In the genomic region with DNA sequence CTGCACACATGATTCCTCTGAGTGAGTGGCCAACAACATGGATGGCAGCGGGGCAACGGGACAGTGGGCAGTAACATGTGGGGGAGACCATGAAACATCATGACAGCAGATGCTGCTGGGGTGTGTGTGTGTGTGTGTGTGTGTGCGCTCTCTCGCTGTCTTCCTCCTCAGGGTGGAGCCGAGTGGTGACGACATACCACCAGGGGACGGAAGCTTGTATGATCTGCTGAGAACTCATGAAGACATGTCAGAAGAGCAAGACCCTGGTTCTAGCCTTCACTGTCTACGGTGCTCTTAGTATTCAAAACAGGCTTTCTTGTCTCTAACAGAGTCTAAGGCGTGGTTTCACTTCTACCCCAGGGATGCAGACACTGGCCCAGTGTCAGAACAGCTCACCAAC, we compare ENCODE assay signal across 9 mouse cellular contexts.
DNase-seq lines count a peak whose midpoint lies in the region; ATAC-seq and TF ChIP-seq lines count a peak whose summit lies in the region.
"Had no signal": no experiment of that assay in that cellular context is flagged by ENCODE, and none has a peak within 500 bp of the region (broad histone marks: within the 10 kb centered on the region; RNA-seq: fewer than 3 reads in every experiment).

No protein-coding gene starts in this region.

- peak; percentile 47 to 51; a peak in 3 of 4 replicates for ATAC-seq in hematopoietic stem cell, adult 5-6 weeks (replicated peaks in 1 of 2; ENCODE audit: insufficient read depth in 1 of 2, low FRiP score in 2 of 2, low TSS enrichment in 1 of 2, low read depth in 1 of 2, poor library complexity in 2 of 2, severe bottlenecking in 2 of 2)
- peak; percentile 56 for ATAC-seq in megakaryocyte progenitor cell, adult 5-6 weeks (replicated peaks; ENCODE audit: poor library complexity)

- no peak for DNase-seq in layer of hippocampus, adult 2 months (ENCODE audit: low spot score in 2 of 2)
- DNase-seq in layer of hippocampus, postnatal 25 days (ENCODE audit: extremely low spot score in 1 of 2, low spot score in 1 of 2) = no peak
- peak; percentile 64 to 73 for DNase-seq in thymus, postnatal 10 days (ENCODE audit: low spot score in 2 of 2)
- DNase-seq in left cerebral cortex, postnatal 25 days (ENCODE audit: low spot score in 2 of 2) = no peak
- no peak for DNase-seq in ovary, postnatal 36 days (ENCODE audit: low spot score)
- DNase-seq in kidney, postnatal 4 days = no peak
- DNase-seq: cerebellum, adult 8-10 months had no signal

- TF ChIP-seq CTCF in layer of hippocampus, adult 2 months (conservative IDR thresholded peaks at IDR 0.05) = no peak

- H3K27ac ChIP-seq in layer of hippocampus, adult 2 months = peak overlapping the region; percentile 46; the same call in 1 of the 2 replicates

- H3K4me3 ChIP-seq in layer of hippocampus, adult 2 months = no peak overlapping the region

- intact Hi-C loops in left cerebral cortex, postnatal 25 days (cut with DNase I) = no loop called here

Comparison
In these comparisons a context has a peak if more than half of its experiments do, and no peak if none do; other contexts are left out.
1. DNase-seq: peak in thymus, postnatal 10 days (2 of 2); none in layer of hippocampus, adult 2 months (0 of 2), layer of hippocampus, postnatal 25 days (0 of 2), left cerebral cortex, postnatal 25 days (0 of 2), ovary, postnatal 36 days (single experiment) and kidney, postnatal 4 days (0 of 2).